Mouse (Mus musculus): ENCODE measurements at regions not wholly inside any gene's neighbourhood (a gene's known extent, or its start where the extent isn't known, plus 50 kb on each side); places are given as distances from the start of the nearest gene placed in this dataset.

DNA sequence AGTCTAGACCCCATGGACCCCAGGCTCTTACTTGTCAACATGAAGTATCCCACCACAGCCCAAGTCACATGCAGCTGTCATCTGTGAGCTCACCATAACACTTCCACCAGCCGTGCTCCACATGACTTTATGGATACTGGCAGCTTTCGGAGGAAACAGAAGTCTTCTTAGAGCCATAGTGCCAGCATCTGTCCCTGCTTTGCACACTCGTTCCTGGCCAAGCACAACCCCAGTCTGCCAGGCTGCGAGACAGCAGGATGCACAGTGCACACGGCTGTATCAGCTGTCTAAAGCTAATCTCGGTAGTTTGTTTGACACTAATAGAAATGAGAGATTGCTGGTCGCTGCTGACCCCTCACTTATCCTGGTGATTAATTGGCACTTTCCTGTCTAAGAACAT is 163.7 kb upstream of the Ppp2r2d start:
- Histone ChIP-seq H3K36me3 (no peaks in the 10 kb centered on the region), H3K27me3 (no peaks in the 10 kb centered on the region), H3K9me3 (replicated peaks) (no peaks in the 10 kb centered on the region), H3K4me1 (peaks cover 6% of the 10 kb centered on the region; the same call in 1 of the 2 replicates), H3K4me2 (replicated peaks) (no peak overlapping the region), H3K9ac (no peak overlapping the region), H3K27ac (replicated peaks) (no peak overlapping the region), H3K4me3 (replicated peaks) (no peak overlapping the region)
- no peak for ATAC-seq (ENCODE audit: insufficient number of reproducible peaks, low FRiP score, low TSS enrichment, low read depth)
- WGBS = 66% methylated on average over 7 of the region's 7 CpGs

DNA sequence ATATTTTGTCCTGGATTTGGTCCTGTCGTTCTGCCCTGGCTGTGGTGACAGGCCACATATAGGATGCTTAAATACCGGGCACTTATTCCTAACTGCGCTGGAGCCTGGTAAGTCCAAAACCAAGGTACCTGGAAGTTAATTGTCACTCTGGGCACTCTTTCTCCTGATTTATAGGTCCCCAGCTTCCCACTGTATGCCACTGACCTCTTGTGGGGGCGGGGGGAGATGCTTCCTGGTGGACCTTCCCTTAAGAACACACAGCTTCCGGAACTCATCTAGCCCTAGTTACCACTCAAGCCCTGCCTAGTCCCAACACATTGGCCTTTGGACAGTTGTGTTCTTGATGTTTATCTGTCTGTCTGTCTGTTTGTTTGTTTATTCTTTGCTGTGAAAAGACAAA is 165.3 kb upstream of the Ppp2r2d start:
- Histone ChIP-seq H3K9ac (no peak overlapping the region), H3K9me3 (replicated peaks) (no peaks in the 10 kb centered on the region), H3K27ac (replicated peaks) (no peak overlapping the region), H3K36me3 (no peaks in the 10 kb centered on the region), H3K27me3 (no peaks in the 10 kb centered on the region), H3K4me1 (peaks cover 6% of the 10 kb centered on the region; the same call in 1 of the 2 replicates), H3K4me3 (replicated peaks) (no peak overlapping the region), H3K4me2 (replicated peaks) (no peak overlapping the region)
- ATAC-seq (ENCODE audit: insufficient number of reproducible peaks, low FRiP score, low TSS enrichment, low read depth) = no peak
- 79% methylated on average over 5 of the region's 5 CpGs for WGBS

DNA sequence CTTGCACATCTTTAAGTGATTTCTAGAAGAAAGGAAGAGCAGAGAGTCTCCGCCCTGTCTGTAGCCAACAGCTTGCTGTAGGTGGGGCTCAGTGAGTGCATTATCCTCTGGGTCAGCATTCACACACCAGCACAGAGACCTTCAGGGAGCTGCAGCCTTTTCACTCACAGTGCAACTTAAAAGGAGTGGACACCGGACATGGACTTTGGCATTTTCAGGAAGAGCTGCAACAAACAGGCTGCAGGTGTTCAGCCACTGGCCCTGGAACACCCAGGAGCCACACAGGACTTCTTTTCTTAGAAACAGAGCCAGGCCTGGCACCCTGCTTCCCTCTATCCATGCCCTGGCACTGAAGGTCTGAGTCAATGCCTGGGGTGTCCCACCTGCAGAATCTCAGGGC is 166.3 kb upstream of the Ppp2r2d start:
- Histone ChIP-seq H3K36me3 (no peaks in the 10 kb centered on the region), H3K9ac (no peak overlapping the region), H3K27ac (replicated peaks) (no peak overlapping the region), H3K9me3 (replicated peaks) (no peaks in the 10 kb centered on the region), H3K4me2 (replicated peaks) (no peak overlapping the region), H3K4me3 (replicated peaks) (no peak overlapping the region), H3K4me1 (peaks cover 6% of the 10 kb centered on the region; the same call in 1 of the 2 replicates), H3K27me3 (no peaks in the 10 kb centered on the region)
- 59% methylated on average over 2 of the region's 2 CpGs for WGBS
- no peak for ATAC-seq (ENCODE audit: insufficient number of reproducible peaks, low FRiP score, low TSS enrichment, low read depth)

DNA sequence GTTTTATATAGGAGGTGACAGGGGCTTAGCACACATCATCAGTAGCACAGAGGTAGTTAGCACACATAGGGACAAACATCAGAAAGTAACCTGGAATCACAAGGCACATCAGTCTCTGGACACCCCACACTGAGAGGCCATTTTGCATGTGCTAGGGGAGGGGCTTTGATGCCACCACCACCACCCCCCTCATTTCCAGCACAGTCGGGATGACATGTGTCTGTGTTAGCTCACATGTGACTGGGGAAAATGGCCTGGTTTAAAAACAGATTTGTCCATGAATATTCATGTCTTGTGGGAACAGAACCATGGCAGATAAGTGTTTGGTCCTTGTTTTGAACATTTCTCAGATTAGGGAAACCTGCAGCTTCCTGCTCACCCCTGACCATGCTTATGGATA is 172.9 kb upstream of the Ppp2r2d start:
- no peak overlapping the region for H3K4me3 ChIP-seq (replicated peaks)
- no peak overlapping the region for H3K4me2 ChIP-seq (replicated peaks)
- H3K27ac ChIP-seq (replicated peaks) = no peak overlapping the region
- H3K9ac ChIP-seq = no peak overlapping the region
- 0 out of 2 replicates have a peak, but pooled peaks cover 6% of the 10 kb centered on the region for H3K4me1 ChIP-seq
- no peak for ATAC-seq (ENCODE audit: insufficient number of reproducible peaks, low FRiP score, low TSS enrichment, low read depth)
- no peaks in the 10 kb centered on the region for H3K9me3 ChIP-seq (replicated peaks)
- H3K36me3 ChIP-seq = no peaks in the 10 kb centered on the region
- 17% methylated on average over 1 of the region's 1 CpGs for WGBS
- no peaks in the 10 kb centered on the region for H3K27me3 ChIP-seq

DNA sequence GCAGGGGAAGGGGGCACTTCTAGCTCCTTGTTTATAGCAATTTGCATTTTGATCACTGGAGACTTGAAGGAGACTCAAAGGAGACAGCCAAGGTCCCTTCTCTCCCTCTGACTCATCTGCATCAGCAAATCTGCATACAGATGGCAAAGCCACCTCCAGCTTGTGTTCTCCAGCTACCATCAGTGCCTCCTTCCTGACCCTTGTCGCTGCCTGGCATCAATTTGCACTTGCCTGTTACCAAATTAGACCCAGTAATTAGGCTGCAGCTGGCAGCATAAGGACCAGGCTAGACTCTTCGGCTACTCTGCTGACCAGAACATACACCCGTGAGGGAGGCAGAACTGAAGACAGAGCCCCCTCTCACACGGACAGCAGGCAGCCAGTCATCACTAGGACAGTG is 177.5 kb upstream of the Ppp2r2d start:
- Histone ChIP-seq H3K4me2 (replicated peaks) (no peak overlapping the region), H3K27me3 (no peaks in the 10 kb centered on the region), H3K27ac (replicated peaks) (no peak overlapping the region), H3K36me3 (no peaks in the 10 kb centered on the region), H3K4me3 (replicated peaks) (no peak overlapping the region), H3K9ac (no peak overlapping the region), H3K9me3 (replicated peaks) (no peaks in the 10 kb centered on the region), H3K4me1 (0 out of 2 replicates have a peak, but pooled peaks cover 6% of the 10 kb centered on the region)
- 20% methylated on average over 4 of the region's 4 CpGs for WGBS
- ATAC-seq (ENCODE audit: insufficient number of reproducible peaks, low FRiP score, low TSS enrichment, low read depth) = no peak

DNA sequence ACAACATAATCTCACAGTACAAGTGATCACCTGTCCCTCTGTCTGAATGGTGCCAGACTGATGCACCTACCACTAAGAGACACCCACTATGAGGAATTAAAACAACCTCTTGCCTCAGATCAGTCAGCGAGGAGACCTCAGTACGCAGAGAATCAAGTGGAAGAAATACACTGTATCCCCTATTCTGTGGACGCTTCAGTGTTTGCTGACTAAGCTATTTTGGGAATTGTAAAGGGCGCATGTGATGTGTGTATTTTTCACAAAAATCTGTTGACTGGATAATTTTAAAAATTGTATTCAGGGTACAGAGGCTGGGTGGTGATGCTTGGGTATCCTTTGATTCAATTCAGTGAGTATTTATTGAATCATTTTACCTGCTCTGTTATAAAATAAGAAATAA is 185.8 kb upstream of the Ppp2r2d start:
- H3K36me3 ChIP-seq = no peaks in the 10 kb centered on the region
- WGBS = 88% methylated on average over 4 of the region's 4 CpGs
- no peak overlapping the region for H3K9ac ChIP-seq
- no peak overlapping the region for H3K4me2 ChIP-seq (replicated peaks)
- no peak for ATAC-seq (ENCODE audit: insufficient number of reproducible peaks, low FRiP score, low TSS enrichment, low read depth)
- no peak overlapping the region for H3K27ac ChIP-seq (replicated peaks)
- no peaks in the 10 kb centered on the region for H3K4me1 ChIP-seq
- H3K27me3 ChIP-seq = no peaks in the 10 kb centered on the region
- no peaks in the 10 kb centered on the region for H3K9me3 ChIP-seq (replicated peaks)
- no peak overlapping the region for H3K4me3 ChIP-seq (replicated peaks)

DNA sequence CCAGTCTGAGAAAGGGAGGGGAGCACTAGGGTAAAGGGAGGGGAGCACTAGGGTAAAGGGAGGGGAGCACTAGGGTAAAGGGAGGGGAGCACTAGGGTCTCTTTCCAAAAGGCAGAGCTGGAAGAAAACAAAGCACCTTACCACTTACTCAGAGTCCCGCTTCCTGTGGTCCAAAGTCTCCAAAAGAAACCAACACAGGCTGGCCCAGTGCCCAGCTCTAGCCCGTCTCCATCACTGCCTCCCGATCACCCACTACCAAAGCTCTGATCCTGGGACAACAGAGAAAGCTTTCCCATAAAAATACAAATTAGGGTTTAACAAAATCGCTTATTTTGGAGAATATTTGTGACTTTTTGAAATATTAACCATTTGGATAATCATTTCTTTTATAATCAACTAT is 188.4 kb upstream of the Ppp2r2d start:
- ATAC-seq (ENCODE audit: insufficient number of reproducible peaks, low FRiP score, low TSS enrichment, low read depth) = no peak
- no peaks in the 10 kb centered on the region for H3K27me3 ChIP-seq
- H3K4me3 ChIP-seq (replicated peaks) = no peak overlapping the region
- WGBS = 66% methylated on average over 4 of the region's 4 CpGs
- H3K4me1 ChIP-seq = no peaks in the 10 kb centered on the region
- no peak overlapping the region for H3K9ac ChIP-seq
- no peak overlapping the region for H3K4me2 ChIP-seq (replicated peaks)
- no peak overlapping the region for H3K27ac ChIP-seq (replicated peaks)
- no peaks in the 10 kb centered on the region for H3K36me3 ChIP-seq
- no peaks in the 10 kb centered on the region for H3K9me3 ChIP-seq (replicated peaks)

DNA sequence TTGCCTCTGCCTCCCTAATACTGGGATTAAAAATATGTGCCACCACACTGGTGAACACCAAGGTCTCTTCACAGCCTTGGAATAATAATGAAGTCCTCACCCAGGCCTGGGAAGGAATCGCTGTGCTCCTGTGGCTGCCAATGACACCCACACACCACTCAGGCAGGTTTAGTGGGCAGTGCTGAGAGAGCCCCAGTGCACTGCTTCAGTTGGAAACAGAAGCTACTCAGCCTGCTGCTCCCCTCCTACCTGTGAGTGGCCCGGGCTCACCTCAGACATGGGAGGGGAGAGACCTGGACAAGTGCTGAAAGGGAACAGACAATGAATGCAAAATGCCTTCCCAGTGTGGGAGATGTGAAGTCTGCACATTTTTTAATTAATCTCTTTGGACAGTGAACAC is 188.8 kb upstream of the Ppp2r2d start:
- no peaks in the 10 kb centered on the region for H3K36me3 ChIP-seq
- H3K4me3 ChIP-seq (replicated peaks) = no peak overlapping the region
- no peak overlapping the region for H3K9ac ChIP-seq
- ATAC-seq (ENCODE audit: insufficient number of reproducible peaks, low FRiP score, low TSS enrichment, low read depth) = no peak
- H3K9me3 ChIP-seq (replicated peaks) = no peaks in the 10 kb centered on the region
- H3K27ac ChIP-seq (replicated peaks) = no peak overlapping the region
- no peak overlapping the region for H3K4me2 ChIP-seq (replicated peaks)
- no peaks in the 10 kb centered on the region for H3K27me3 ChIP-seq
- H3K4me1 ChIP-seq = no peaks in the 10 kb centered on the region
- WGBS = 83% methylated on average over 2 of the region's 2 CpGs

DNA sequence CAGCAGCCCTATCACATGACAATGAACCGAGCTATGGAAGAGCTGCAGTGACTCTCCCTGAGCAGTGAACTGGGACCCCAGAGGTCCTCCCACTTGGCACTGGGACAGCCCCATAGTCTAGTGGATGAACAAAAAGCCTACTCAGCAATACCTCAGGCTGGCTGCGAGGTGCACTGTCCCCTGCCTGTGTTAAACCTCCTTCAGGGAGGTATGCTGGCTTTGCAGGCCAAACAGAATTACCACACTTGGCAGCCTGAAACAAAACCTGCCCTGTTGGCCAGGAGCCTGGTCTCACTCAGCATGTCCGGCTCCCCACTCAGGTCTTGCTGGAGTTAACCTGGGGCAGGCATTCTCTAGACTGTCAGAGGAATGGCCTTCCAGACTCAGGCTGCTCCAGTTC is 189.9 kb upstream of the Ppp2r2d start:
- peak; percentile 40; the same call in 1 of the 2 replicates for ATAC-seq (ENCODE audit: insufficient number of reproducible peaks, low FRiP score, low TSS enrichment, low read depth)
- no peaks in the 10 kb centered on the region for H3K36me3 ChIP-seq
- no peaks in the 10 kb centered on the region for H3K4me1 ChIP-seq
- H3K27me3 ChIP-seq = no peaks in the 10 kb centered on the region
- H3K4me3 ChIP-seq (replicated peaks) = no peak overlapping the region
- 56% methylated on average over 3 of the region's 3 CpGs for WGBS
- H3K4me2 ChIP-seq (replicated peaks) = no peak overlapping the region
- no peaks in the 10 kb centered on the region for H3K9me3 ChIP-seq (replicated peaks)
- H3K27ac ChIP-seq (replicated peaks) = no peak overlapping the region
- H3K9ac ChIP-seq = no peak overlapping the region

DNA sequence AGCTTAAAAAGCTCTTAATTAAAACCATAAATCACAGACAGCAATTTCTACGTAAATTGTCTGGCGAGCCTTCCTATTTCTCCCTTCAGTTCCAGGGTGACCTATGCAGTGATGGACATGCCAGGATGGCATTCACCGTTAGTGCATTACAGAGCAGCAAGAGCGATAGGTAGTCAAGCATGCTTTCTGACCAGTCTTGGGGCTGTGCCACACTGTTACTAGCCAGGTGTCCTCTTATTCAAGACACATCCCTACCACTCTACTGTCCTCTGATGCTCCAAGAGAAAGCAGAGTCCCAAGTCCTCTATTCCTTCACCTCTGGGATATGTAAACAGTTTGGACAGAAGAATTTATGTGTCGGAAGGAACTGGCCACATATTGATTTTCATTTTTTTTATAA is 194.9 kb upstream of the Ppp2r2d start:
- Histone ChIP-seq H3K27me3 (no peaks in the 10 kb centered on the region), H3K4me1 (no peaks in the 10 kb centered on the region), H3K36me3 (no peaks in the 10 kb centered on the region), H3K9ac (no peak overlapping the region), H3K27ac (replicated peaks) (no peak overlapping the region), H3K4me2 (replicated peaks) (no peak overlapping the region), H3K9me3 (replicated peaks) (no peaks in the 10 kb centered on the region), H3K4me3 (replicated peaks) (no peak overlapping the region)
- ATAC-seq (ENCODE audit: insufficient number of reproducible peaks, low FRiP score, low TSS enrichment, low read depth) = no peak
- 66% methylated on average over 5 of the region's 5 CpGs for WGBS

DNA sequence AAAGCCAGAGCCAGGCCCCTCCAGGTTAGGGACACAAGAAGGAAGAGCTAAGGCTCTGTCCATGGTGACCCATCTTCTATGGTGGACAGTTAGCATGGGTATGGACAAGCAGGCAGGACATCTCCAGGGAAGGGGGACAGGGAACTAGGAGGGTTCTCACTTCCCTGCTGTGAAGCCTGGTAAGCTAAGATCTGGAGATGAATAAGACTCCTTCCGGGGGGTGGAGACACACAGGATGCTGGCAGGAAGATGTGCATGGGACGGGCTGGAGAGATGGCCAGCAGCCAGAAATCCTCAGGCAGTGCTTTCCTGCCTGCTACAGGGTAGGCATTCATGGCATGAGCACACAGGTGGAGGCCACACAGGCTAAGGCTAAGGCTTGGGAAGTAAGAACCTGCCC is 198.2 kb upstream of the Ppp2r2d start:
- H3K4me1 ChIP-seq = no peaks in the 10 kb centered on the region
- H3K27me3 ChIP-seq = no peaks in the 10 kb centered on the region
- ATAC-seq (ENCODE audit: insufficient number of reproducible peaks, low FRiP score, low TSS enrichment, low read depth) = no peak; the same call in 1 of the 2 replicates
- no peak overlapping the region for H3K4me2 ChIP-seq (replicated peaks)
- H3K36me3 ChIP-seq = no peaks in the 10 kb centered on the region
- H3K27ac ChIP-seq (replicated peaks) = no peak overlapping the region
- WGBS = 51% methylated on average over 2 of the region's 2 CpGs
- no peak overlapping the region for H3K9ac ChIP-seq
- no peaks in the 10 kb centered on the region for H3K9me3 ChIP-seq (replicated peaks)
- H3K4me3 ChIP-seq (replicated peaks) = no peak overlapping the region

DNA sequence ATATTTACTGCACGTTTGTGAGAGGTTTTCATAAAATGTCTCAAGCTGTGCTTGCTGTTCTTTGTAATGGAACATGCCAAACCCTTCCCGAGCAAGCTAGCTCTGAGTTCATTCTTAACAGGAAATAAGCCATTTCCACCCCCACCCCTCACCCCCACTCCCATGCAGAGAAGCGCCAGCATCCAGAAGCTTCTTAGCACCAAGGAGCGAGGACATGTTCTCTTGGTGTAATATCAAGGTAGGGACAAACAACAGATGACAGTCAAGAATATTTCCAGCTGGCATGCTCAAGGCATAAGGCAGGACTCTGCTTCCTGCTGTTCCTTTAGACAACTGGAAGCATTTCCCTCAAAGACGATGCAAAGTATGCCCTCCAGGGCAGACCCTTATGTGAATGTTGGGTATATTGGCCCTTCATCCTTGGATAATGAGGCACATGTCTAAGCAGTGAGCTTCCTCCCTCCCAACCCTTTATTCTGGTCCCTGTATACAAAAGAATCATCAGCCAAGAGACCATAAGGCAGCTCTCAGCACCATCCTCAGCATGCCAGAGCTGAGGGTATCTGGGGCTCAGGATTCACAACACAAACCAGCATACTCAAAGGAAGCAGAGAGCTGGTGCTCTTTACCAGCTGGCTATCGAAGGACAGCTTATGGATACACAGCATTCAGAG is 205.2 kb upstream of the Ppp2r2d start:
- H3K27me3 ChIP-seq = no peaks in the 10 kb centered on the region
- WGBS = 56% methylated on average over 6 of the region's 6 CpGs
- no peak overlapping the region for H3K4me3 ChIP-seq (replicated peaks)

More for the DNA sequence above, 205.2 kb upstream of the Ppp2r2d start:
- Histone ChIP-seq H3K4me1 (no peaks in the 10 kb centered on the region), H3K9ac (no peak overlapping the region), H3K27ac (replicated peaks) (no peak overlapping the region), H3K9me3 (replicated peaks) (no peaks in the 10 kb centered on the region), H3K36me3 (no peaks in the 10 kb centered on the region), H3K4me2 (replicated peaks) (no peak overlapping the region)
- no peak for ATAC-seq (ENCODE audit: insufficient number of reproducible peaks, low FRiP score, low TSS enrichment, low read depth)
